Mouse (Mus musculus) brown adipose tissue, adult 24 weeks (tissue): ENCODE results near the gene Gck. TPM values are rescaled to one million over a fixed set of nuclear protein-coding genes. Genes with fewer than 3 reads are reported as not detected.

Experiments used
- H3K27ac ChIP-seq: fragments of 200-500 bp; replicated peaks from 2 replicates; pipeline ENCODE4 v1.5.1; 2012; ENCODE audit warnings: low read depth, mild to moderate bottlenecking, low read length
- H3K4me1 ChIP-seq: fragments of 200-500 bp; 2 replicates; pipeline ENCODE4 v1.6.1; 2012; ENCODE audit warnings: low read length, mixed read lengths; ENCODE audit not compliant: control insufficient read depth, insufficient read depth, insufficient read length
- H3K4me3 ChIP-seq: fragments of 200-500 bp; 2 replicates; pipeline ENCODE4 v1.5.1; 2012; ENCODE audit warnings: low read depth, mild to moderate bottlenecking, low read length, moderate library complexity; ENCODE audit not compliant: insufficient read depth
- polyA plus RNA-seq: library from polyadenylated mRNA; stranded (reverse); fragments of >200 nt; gene quantifications from 2 replicates; pipeline ENCODE4 v1.2.4, GENCODE M21; 2012; ENCODE audit not compliant: missing spikeins, insufficient read depth, insufficient read length

Gck gene
- polyA plus RNA-seq, 1 experiment: not detected

GRCm38 (mm10) chr11:5887250-5887649 lies 62.6 kb downstream of the Gck start:
- Histone ChIP-seq H3K4me3 (no peak overlapping the region), H3K27ac (no peak overlapping the region), H3K4me1 (no peaks in the 10 kb centered on the region)

- H3K27ac ChIP-seq: no peak overlapping the region
- no peaks in the 10 kb centered on the region for H3K4me1 ChIP-seq
- H3K4me3 ChIP-seq: no peak overlapping the region
These were observed 63.7 kb downstream of the Gck start for GRCm38 (mm10) chr11:5886187-5886586.

- Histone ChIP-seq H3K4me1 (no peaks in the 10 kb centered on the region), H3K4me3 (no peak overlapping the region), H3K27ac (no peak overlapping the region)
These were observed 67.4 kb downstream of the Gck start for GRCm38 (mm10) chr11:5882518-5882917.

GRCm38 (mm10) chr11:5879905-5880304 lies 70.0 kb downstream of the Gck start:
- no peak overlapping the region for H3K27ac ChIP-seq
- no peaks in the 10 kb centered on the region for H3K4me1 ChIP-seq
- H3K4me3 ChIP-seq: no peak overlapping the region

GRCm38 (mm10) chr11:5878661-5879060 lies 71.2 kb downstream of the Gck start:
- Histone ChIP-seq H3K27ac (no peak overlapping the region; the same call in 1 of the 2 replicates), H3K4me3 (peak overlapping the region; percentile 53), H3K4me1 (no peaks in the 10 kb centered on the region)

GRCm38 (mm10) chr11:5877921-5878526 lies 71.9 kb downstream of the Gck start, which contains the start of gene Pold2:
Gene Pold2, minus strand, starts transcription at chr11:5878292.
- Histone ChIP-seq H3K4me3 (peak within 1 kb of the TSS; percentile 91), H3K4me1 (no peaks in the 10 kb centered on the region), H3K27ac (peak within 1 kb of the TSS; percentile 44; the same call in 1 of the 2 replicates)

GRCm38 (mm10) chr11:5877421-5877820 lies 72.5 kb downstream of the Gck start:
- Histone ChIP-seq H3K27ac (no peak overlapping the region), H3K4me1 (no peaks in the 10 kb centered on the region), H3K4me3 (peak overlapping the region; percentile 91)

- no peak overlapping the region for H3K4me3 ChIP-seq
- no peak overlapping the region for H3K27ac ChIP-seq
- no peaks in the 10 kb centered on the region for H3K4me1 ChIP-seq
These were observed 76.7 kb downstream of the Gck start for GRCm38 (mm10) chr11:5873192-5873591.

- Histone ChIP-seq H3K4me1 (no peaks in the 10 kb centered on the region), H3K4me3 (no peak overlapping the region), H3K27ac (no peak overlapping the region)
These were observed 77.2 kb downstream of the Gck start for GRCm38 (mm10) chr11:5872707-5873106.

- Histone ChIP-seq H3K4me3 (no peak overlapping the region), H3K27ac (no peak overlapping the region), H3K4me1 (no peaks in the 10 kb centered on the region)
These were observed 79.8 kb downstream of the Gck start for GRCm38 (mm10) chr11:5870069-5870468.

GRCm38 (mm10) chr11:5869331-5869730 lies 80.5 kb downstream of the Gck start:
- H3K4me1 ChIP-seq: no peaks in the 10 kb centered on the region
- no peak overlapping the region for H3K27ac ChIP-seq
- no peak overlapping the region for H3K4me3 ChIP-seq

- H3K4me3 ChIP-seq: no peak overlapping the region
- no peak overlapping the region for H3K27ac ChIP-seq
- no peaks in the 10 kb centered on the region for H3K4me1 ChIP-seq
These were observed 81.6 kb downstream of the Gck start for GRCm38 (mm10) chr11:5868324-5868723.

GRCm38 (mm10) chr11:5867196-5867595 lies 82.7 kb downstream of the Gck start:
- Histone ChIP-seq H3K27ac (no peak overlapping the region), H3K4me3 (no peak overlapping the region), H3K4me1 (no peaks in the 10 kb centered on the region)

GRCm38 (mm10) chr11:5862394-5863105 lies 87.3 kb downstream of the Gck start:
- H3K4me1 ChIP-seq: no peaks in the 10 kb centered on the region
- H3K4me3 ChIP-seq: peak overlapping the region; percentile 52
- H3K27ac ChIP-seq: no peak overlapping the region

- H3K27ac ChIP-seq: no peak within 1 kb of the TSS
- peak within 1 kb of the TSS; percentile 52 for H3K4me3 ChIP-seq
- H3K4me1 ChIP-seq: no peaks in the 10 kb centered on the region
These were observed 88.0 kb downstream of the Gck start, which contains the start of gene Aebp1 for GRCm38 (mm10) chr11:5861678-5862393. Gene Aebp1, plus strand, starts transcription at chr11:5861947.
